11 mouse cellular contexts compared by ENCODE assay signal in genomic region chr8:128284816-128285215, GRCm38 (mm10).
"Had no signal": no experiment of that assay in that cellular context is flagged by ENCODE, and none has a peak within 500 bp of the region (broad histone marks: within the 10 kb centered on the region; RNA-seq: fewer than 3 reads in every experiment).

No protein-coding gene starts in this region.

- DNase-seq: kidney, adult 2 months; kidney, postnatal 10 days; kidney, postnatal 36 days; liver; lung, adult 18-20 months; lung, postnatal 10 days; lung, postnatal 36 days; midbrain, embryonic 14.5 days; thymus, postnatal 25 days had no signal

- ATAC-seq: intestine, postnatal 0 days; liver, embryonic 12.5 days had no signal
